Mouse (Mus musculus) spleen, postnatal 36 days (tissue): ENCODE measurements at regions not wholly inside any gene's neighbourhood (a gene's known extent, or its start where the extent isn't known, plus 50 kb on each side); places are given as distances from the start of the nearest gene placed in this dataset.

ENCODE experiments used
- DNase-seq, 2 experiments: peaks; one replicate each; pipeline ENCODE4 v3.0.0; 2022; ENCODE audit warnings: low spot score in 2 of 2, mixed read lengths in 1 of 2

GRCm38 (mm10) chr10:25029387-25029915 lies 102.2 kb upstream of the Arg1 start:
- no peak for DNase-seq

GRCm38 (mm10) chr10:25023601-25024157 lies 96.4 kb upstream of the Arg1 start:
- no peak for DNase-seq

- DNase-seq = no peak
These were observed 95.8 kb upstream of the Arg1 start for GRCm38 (mm10) chr10:25023044-25023540.

- DNase-seq = no peak
These were observed 91.7 kb upstream of the Arg1 start for GRCm38 (mm10) chr10:25018946-25019345.

- DNase-seq = no peak
These were observed 90.6 kb upstream of the Arg1 start for GRCm38 (mm10) chr10:25017843-25018242.

GRCm38 (mm10) chr10:25016110-25016509 lies 88.8 kb upstream of the Arg1 start:
- DNase-seq = no peak

- DNase-seq = no peak
These were observed 84.8 kb upstream of the Arg1 start for GRCm38 (mm10) chr10:25012129-25012528.

DNA sequence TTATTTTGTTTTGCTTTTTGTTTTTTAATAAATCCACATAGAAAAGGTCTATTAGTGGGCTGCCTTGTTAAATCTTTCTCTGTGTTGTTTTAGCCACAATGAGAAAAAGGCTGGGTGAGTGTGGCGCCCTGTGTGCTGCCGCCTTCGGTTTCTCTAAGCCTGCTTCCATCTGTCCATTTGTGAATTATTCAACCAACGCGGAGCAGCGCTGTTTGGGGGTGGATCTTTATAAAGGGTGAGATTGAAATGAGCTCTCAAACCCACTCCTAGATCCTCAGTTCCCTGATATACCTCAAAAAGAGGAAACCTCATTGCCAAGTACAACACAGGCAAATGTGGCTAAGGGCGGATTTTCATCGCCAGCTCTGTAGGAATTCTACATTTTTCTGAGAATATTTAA lies 74.0 kb upstream of the Arg1 start:
- no peak for DNase-seq

DNA sequence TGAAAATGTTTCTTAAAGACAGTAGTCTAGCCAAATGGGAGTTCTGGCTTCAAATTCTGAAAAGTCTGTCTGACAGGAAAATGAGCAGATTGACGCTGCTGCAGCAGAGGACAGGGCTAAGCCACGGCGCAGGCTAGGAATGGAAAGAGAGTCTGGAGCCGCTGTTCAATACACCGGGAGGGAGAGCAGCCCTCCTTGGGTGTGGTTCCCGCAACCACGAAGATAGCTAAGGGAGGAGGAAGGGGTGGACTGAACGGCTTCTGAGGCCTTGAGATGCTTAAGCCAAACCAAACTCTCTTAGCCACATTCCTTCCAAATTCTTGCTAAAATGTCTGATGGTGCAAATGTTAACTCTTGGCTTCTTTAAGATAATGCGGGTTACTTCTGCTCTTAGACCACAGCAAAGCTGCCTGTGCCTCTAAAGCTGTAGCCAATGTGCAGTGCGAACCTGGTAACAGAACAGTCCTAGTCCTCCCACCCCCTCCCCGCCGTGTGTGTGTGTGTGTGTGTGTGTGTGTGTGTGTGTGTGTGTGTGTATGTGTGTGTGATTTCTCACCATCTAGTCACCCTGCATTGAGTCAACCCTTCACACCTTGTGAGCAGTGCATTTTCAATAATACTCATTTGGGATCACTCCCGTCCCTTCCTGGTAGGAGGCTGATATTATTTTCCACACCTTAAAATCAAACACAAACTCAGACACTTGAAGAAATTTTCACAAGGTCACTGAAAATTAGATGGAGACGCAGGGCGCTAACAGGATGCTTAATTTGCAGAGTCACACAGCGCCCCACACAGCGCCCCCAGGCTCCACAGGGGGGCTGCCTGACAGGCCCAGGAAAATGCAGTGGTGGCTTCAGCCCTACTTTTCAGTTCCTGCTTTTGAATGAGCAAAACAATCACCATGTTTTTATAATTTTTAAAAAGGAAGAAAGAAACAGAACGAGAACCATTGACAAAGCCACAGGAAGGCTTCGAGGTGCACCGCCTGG lies 73.2 kb upstream of the Arg1 start:
- no peak for DNase-seq

- DNase-seq = no peak
These were observed 72.5 kb upstream of the Arg1 start for GRCm38 (mm10) chr10:24999807-25000206.

DNA sequence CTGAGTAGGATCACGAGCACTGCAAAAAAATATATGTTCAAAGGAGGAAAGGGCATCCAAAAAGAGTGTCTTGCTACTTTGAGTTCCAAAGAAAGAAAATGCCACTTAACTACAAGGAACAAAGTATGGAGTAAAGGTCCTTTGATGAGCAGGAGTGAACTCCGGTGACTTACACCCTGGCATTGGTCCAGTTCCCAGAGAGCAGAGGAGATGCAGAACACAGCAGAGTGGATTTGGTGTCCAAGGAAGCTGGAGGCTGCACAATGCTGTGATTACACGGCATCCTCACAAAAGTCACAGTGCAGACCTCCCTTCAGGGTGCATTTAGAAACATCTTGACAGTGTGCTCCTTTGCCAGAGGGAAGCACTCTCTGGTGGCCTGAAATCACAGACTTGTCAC lies 70.4 kb upstream of the Arg1 start:
- DNase-seq = no peak

GRCm38 (mm10) chr10:24995751-24996150 lies 68.5 kb upstream of the Arg1 start:
- DNase-seq = no peak

DNA sequence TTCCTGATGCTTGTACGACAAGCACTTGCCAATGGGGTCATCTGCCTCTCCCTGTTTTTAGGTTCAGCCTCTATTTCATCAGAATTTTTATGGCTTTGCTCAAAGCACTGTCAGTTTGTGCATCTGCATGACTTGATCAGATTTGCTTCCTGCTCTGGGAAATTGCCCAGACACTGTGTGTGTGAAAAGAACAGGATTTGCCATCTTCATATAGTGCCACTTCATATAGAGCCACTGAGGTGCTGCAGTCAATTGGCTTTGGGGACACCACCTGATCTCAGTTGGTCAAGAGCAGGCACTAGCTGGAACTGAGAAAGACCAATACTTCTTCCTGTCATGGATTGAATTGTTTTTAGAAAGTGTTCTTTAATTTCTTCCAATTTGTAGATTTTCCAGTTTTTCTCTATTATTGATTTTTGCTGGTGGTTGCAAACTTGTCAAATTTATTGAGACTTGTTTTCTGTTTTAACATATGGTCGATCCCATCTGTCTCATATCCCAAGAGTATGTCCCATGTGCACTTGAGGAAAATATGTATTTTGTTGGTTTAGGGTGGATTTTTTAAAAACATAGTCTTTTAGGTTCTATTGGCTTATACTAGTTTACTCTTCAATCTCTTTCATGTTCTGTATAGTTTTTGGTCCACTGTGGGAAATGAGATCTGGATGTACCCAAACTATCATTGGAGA lies 62.8 kb upstream of the Arg1 start:
- DNase-seq = no peak

GRCm38 (mm10) chr10:24984801-24985200 lies 57.5 kb upstream of the Arg1 start:
- no peak for DNase-seq

- no peak for DNase-seq
These were observed 54.5 kb upstream of the Arg1 start for GRCm38 (mm10) chr10:24981763-24982162.
